Comparison of ENCODE assay signal across 9 mouse cellular contexts in the genomic region with DNA sequence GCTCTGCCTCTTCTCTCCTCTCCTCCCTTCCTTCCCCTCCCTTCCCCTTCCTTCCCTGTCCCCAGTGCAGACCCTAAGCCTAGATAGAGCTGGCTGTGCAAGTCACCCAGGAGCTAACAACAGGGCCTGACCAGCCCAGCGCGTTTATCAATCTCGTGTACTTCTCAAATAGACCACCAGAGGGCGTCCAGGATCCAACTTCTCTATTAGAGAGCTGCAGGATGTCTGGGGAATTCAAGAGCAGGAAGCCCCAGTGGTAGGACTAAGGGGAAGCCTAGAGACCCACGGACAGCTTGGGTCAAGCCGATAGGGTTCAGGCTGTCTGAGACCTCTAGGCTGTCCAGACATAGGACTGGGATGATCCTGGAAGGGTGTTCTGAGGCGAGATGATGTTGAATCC. TPM values are rescaled to one million over a fixed set of nuclear protein-coding genes. Genes with fewer than 3 reads are reported as not detected.
DNase-seq lines count a peak whose midpoint lies in the region; ATAC-seq and TF ChIP-seq lines count a peak whose summit lies in the region.
"Had no signal": no experiment of that assay in that cellular context is flagged by ENCODE, and none has a peak within 500 bp of the region (broad histone marks: within the 10 kb centered on the region; RNA-seq: fewer than 3 reads in every experiment).

No protein-coding gene starts in this region.

- WGBS in kidney, embryonic 16.5 days: 6% methylated on average over 7 of the region's 7 CpGs
- 6% methylated on average over 7 of the region's 7 CpGs for WGBS in lung, adult 2 months

- no peak for TF ChIP-seq POLR2A in lung, adult 2 months (IDR thresholded peaks at IDR 0.05; ENCODE audit: borderline replicate concordance, extremely low read depth, low read depth, low read length)

- no peaks in the 10 kb centered on the region for H3K36me3 ChIP-seq in kidney, embryonic 16.5 days (ENCODE audit: insufficient read depth, low read length)
- H3K36me3 ChIP-seq: heart, embryonic 13.5 days had no signal

- 0 out of 2 replicates have a peak, but pooled peaks have one; percentile 47 for ATAC-seq in kidney, embryonic 16.5 days (ENCODE audit: low FRiP score, low TSS enrichment)

- no peak overlapping the region for H3K4me2 ChIP-seq in kidney, embryonic 16.5 days (replicated peaks; ENCODE audit: low read depth, low read length)
- H3K4me2 ChIP-seq: heart, embryonic 13.5 days had no signal

- H3K4me3 ChIP-seq in kidney, embryonic 16.5 days (ENCODE audit: low read length): no peak overlapping the region
- H3K4me3 ChIP-seq in lung, adult 2 months (replicated peaks; ENCODE audit: extremely low read depth, low read depth, low read length): no peak overlapping the region
- H3K4me3 ChIP-seq: heart, embryonic 13.5 days had no signal

- H3K27ac ChIP-seq in kidney, embryonic 16.5 days (ENCODE audit: low read length): no peak overlapping the region
- H3K27ac ChIP-seq: heart, embryonic 13.5 days had no signal

- peak; percentile 30; the same call in 1 of the 2 replicates for TF ChIP-seq CTCF in lung, adult 2 months (IDR thresholded peaks at IDR 0.05; ENCODE audit: insufficient read depth, low read length)

- no peak overlapping the region for H3K9ac ChIP-seq in kidney, embryonic 16.5 days (replicated peaks; ENCODE audit: low read length)
- H3K9ac ChIP-seq: heart, embryonic 13.5 days had no signal

- peaks cover 4% of the 10 kb centered on the region; the same call in 1 of the 2 replicates for H3K9me3 ChIP-seq in kidney, embryonic 16.5 days (ENCODE audit: low read length)

- DNase-seq in CD4-positive helper T cell, adult 2 months (ENCODE audit: low read depth, low spot score): peak; percentile 70
- peak; percentile 89 for DNase-seq in NIH3T3 (ENCODE audit: low read depth)
- peak; percentile 87 to 91 for DNase-seq in cerebellum, postnatal 10 days
- peak; percentile 49 to 55 for DNase-seq in gastrocnemius, adult 8-10 months (ENCODE audit: low spot score in 2 of 2)
- peak; percentile 54 for DNase-seq in lung, adult 2 months
- peak; percentile 54 for DNase-seq in ovary, postnatal 36 days (ENCODE audit: low spot score)
- peak; percentile 76 for DNase-seq in thymus, postnatal 4 days

- peaks cover 99% of the 10 kb centered on the region for H3K27me3 ChIP-seq in kidney, embryonic 16.5 days (ENCODE audit: insufficient read depth, low read length)

- H3K4me1 ChIP-seq in kidney, embryonic 16.5 days (ENCODE audit: insufficient read depth, low read length): peaks cover 25% of the 10 kb centered on the region
- H3K4me1 ChIP-seq in lung, adult 2 months (ENCODE audit: control insufficient read depth, insufficient read depth, low read length): peaks cover 7% of the 10 kb centered on the region; the same call in 1 of the 2 replicates

RNA-seq across cellular contexts. Expression of gene Wnt10a, which starts 3.5 kb away (rescaled TPM):
- total RNA-seq in gastrocnemius, adult 8-10 months (2022): under 1 TPM in 1 of 4 experiments, not detected in 3; 0.16 TPM
- 0.50 and 0.57 TPM in 2 replicates for polyA plus RNA-seq in kidney, embryonic 16.5 days (2015; fragmentation: Nextera tagmentation; extraction: Ambion mirVana)
- 0.08 and 2.6 TPM in 2 replicates for polyA plus RNA-seq in lung, adult 2 months (2012; rRNA removed)
- polyA plus RNA-seq: heart, embryonic 13.5 days had no signal

RNA-seq across cellular contexts. Expression of gene Wnt6, which starts 16.2 kb away (rescaled TPM):
- under 1 TPM in 3 of 4 experiments, not detected in 1; 0.27 to 0.72 (median 0.48) TPM for total RNA-seq in gastrocnemius, adult 8-10 months (2022)
- polyA plus RNA-seq in kidney, embryonic 16.5 days (2015; fragmentation: Nextera tagmentation; extraction: Ambion mirVana): 1.9 and 2.5 TPM in 2 replicates
- polyA plus RNA-seq in lung, adult 2 months (2012; rRNA removed): 0.55 and 0.65 TPM in 2 replicates

RNA-seq across cellular contexts. Expression of gene Prkag3, which starts 38.8 kb away (rescaled TPM):
- 100 to 1,000 TPM in 3 of 4 experiments, 10 to 100 TPM in 1; 76.0 to 167 (median 125) TPM for total RNA-seq in gastrocnemius, adult 8-10 months (2022)
- polyA plus RNA-seq in kidney, embryonic 16.5 days (2015; fragmentation: Nextera tagmentation; extraction: Ambion mirVana): 0.49 and 0.55 TPM in 2 replicates
- 5.9 and 11.4 TPM in 2 replicates for polyA plus RNA-seq in lung, adult 2 months (2012; rRNA removed)
